ENCODE assay signal across 10 mouse cellular contexts in genomic region chr10:64861439-64861838, GRCm38 (mm10).
DNase-seq lines count a peak whose midpoint lies in the region; ATAC-seq and TF ChIP-seq lines count a peak whose summit lies in the region.
"Had no signal": no experiment of that assay in that cellular context is flagged by ENCODE, and none has a peak within 500 bp of the region (broad histone marks: within the 10 kb centered on the region; RNA-seq: fewer than 3 reads in every experiment).

No protein-coding gene starts in this region.

- H3K4me1 ChIP-seq in forebrain, postnatal 0 days (ENCODE audit: insufficient read depth), result no peaks in the 10 kb centered on the region
- no peaks in the 10 kb centered on the region for H3K4me1 ChIP-seq in forebrain, embryonic 10.5 days
- no peaks in the 10 kb centered on the region for H3K4me1 ChIP-seq in liver, adult 2 months (ENCODE audit: control insufficient read depth, insufficient read depth, low read length)
- no peaks in the 10 kb centered on the region for H3K4me1 ChIP-seq in liver, postnatal 0 days (ENCODE audit: insufficient read depth)
- H3K4me1 ChIP-seq: forebrain, embryonic 15.5 days had no signal

- H3K27ac ChIP-seq in forebrain, postnatal 0 days (ENCODE audit: low read depth, low read length), result no peak overlapping the region
- no peak overlapping the region for H3K27ac ChIP-seq in forebrain, embryonic 10.5 days
- no peak overlapping the region for H3K27ac ChIP-seq in liver, adult 2 months (replicated peaks; ENCODE audit: insufficient read depth, low read depth, low read length)
- no peak overlapping the region for H3K27ac ChIP-seq in liver, postnatal 0 days (ENCODE audit: low read depth)
- H3K27ac ChIP-seq: forebrain, embryonic 15.5 days had no signal

- H3K36me3 ChIP-seq in forebrain, postnatal 0 days (ENCODE audit: insufficient read depth), result no peaks in the 10 kb centered on the region
- H3K36me3 ChIP-seq in forebrain, embryonic 10.5 days (replicated peaks), result no peaks in the 10 kb centered on the region
- H3K36me3 ChIP-seq in liver, adult 2 months (ENCODE audit: control insufficient read depth, insufficient read depth, low read length), result no peaks in the 10 kb centered on the region
- H3K36me3 ChIP-seq in liver, postnatal 0 days (replicated peaks; ENCODE audit: insufficient read depth, low read length), result no peaks in the 10 kb centered on the region
- H3K36me3 ChIP-seq: forebrain, embryonic 15.5 days had no signal

- H3K9me3 ChIP-seq in forebrain, postnatal 0 days (ENCODE audit: low read length), result no peaks in the 10 kb centered on the region
- no peaks in the 10 kb centered on the region for H3K9me3 ChIP-seq in forebrain, embryonic 10.5 days
- no peaks in the 10 kb centered on the region for H3K9me3 ChIP-seq in liver, postnatal 0 days (ENCODE audit: low read length)
- H3K9me3 ChIP-seq: forebrain, embryonic 15.5 days had no signal

- no peak overlapping the region for H3K4me3 ChIP-seq in forebrain, postnatal 0 days (ENCODE audit: low read depth, low read length)
- no peak overlapping the region for H3K4me3 ChIP-seq in forebrain, embryonic 10.5 days
- H3K4me3 ChIP-seq in liver, adult 2 months (ENCODE audit: insufficient read depth, low read depth, low read length), result no peak overlapping the region
- H3K4me3 ChIP-seq in liver, postnatal 0 days (ENCODE audit: low read depth, low read length), result no peak overlapping the region
- H3K4me3 ChIP-seq: forebrain, embryonic 15.5 days had no signal

- H3K27me3 ChIP-seq in forebrain, postnatal 0 days (ENCODE audit: insufficient read depth, low read length), result no peaks in the 10 kb centered on the region
- H3K27me3 ChIP-seq in forebrain, embryonic 10.5 days (ENCODE audit: poor library complexity, severe bottlenecking), result no peaks in the 10 kb centered on the region
- no peaks in the 10 kb centered on the region for H3K27me3 ChIP-seq in liver, adult 2 months (ENCODE audit: control insufficient read depth, insufficient read depth, low read length)
- H3K27me3 ChIP-seq in liver, postnatal 0 days (ENCODE audit: insufficient read depth, low read length), result no peaks in the 10 kb centered on the region
- H3K27me3 ChIP-seq: forebrain, embryonic 15.5 days had no signal

- 0 out of 2 replicates have a peak, but pooled peaks have one; percentile 4 for TF ChIP-seq CTCF in forebrain, postnatal 0 days (IDR thresholded peaks at IDR 0.05; ENCODE audit: low read depth)
- peak; percentile 36; the same call in 1 of the 2 replicates for TF ChIP-seq CTCF in liver, adult 2 months (IDR thresholded peaks at IDR 0.05; ENCODE audit: low read depth, low read length)
- TF ChIP-seq CTCF in liver, postnatal 0 days (IDR thresholded peaks at IDR 0.05; ENCODE audit: low read depth), result no peak

- no peak overlapping the region for H3K9ac ChIP-seq in forebrain, postnatal 0 days
- H3K9ac ChIP-seq in liver, adult 2 months (ENCODE audit: low read depth, low read length), result no peak overlapping the region
- H3K9ac ChIP-seq in liver, postnatal 0 days (replicated peaks), result no peak overlapping the region
- H3K9ac ChIP-seq: forebrain, embryonic 15.5 days had no signal

- 76% methylated on average over 2 of the region's 2 CpGs for WGBS in forebrain, postnatal 0 days
- 85% methylated on average over 2 of the region's 2 CpGs for WGBS in forebrain, embryonic 10.5 days
- WGBS in liver, adult 2 months, result 74% methylated on average over 2 of the region's 2 CpGs
- 76% methylated on average over 2 of the region's 2 CpGs for WGBS in liver, postnatal 0 days (ENCODE audit: insufficient replicate concordance)

- no peak for TF ChIP-seq EP300 in liver, postnatal 0 days (IDR thresholded peaks at IDR 0.05; ENCODE audit: low read depth)

- no peak overlapping the region for H3K4me2 ChIP-seq in forebrain, postnatal 0 days (ENCODE audit: low read depth)
- no peak overlapping the region for H3K4me2 ChIP-seq in liver, postnatal 0 days (ENCODE audit: low read depth, low read length)
- H3K4me2 ChIP-seq: forebrain, embryonic 15.5 days had no signal

- DNase-seq in forebrain, postnatal 0 days, result no peak
- DNase-seq in forebrain, embryonic 10.5 days (ENCODE audit: extremely low spot score, low spot score), result no peak
- DNase-seq in liver, adult 2 months (ENCODE audit: extremely low read depth, low read depth, low spot score), result peak; percentile 6
- no peak for DNase-seq in liver, postnatal 0 days
- peak; percentile 45 for DNase-seq in ZHBTc4 (ENCODE audit: low read depth, low spot score)
- peak; percentile 39 to 75 for DNase-seq in kidney, postnatal 36 days
- DNase-seq in urinary bladder, adult 2 months (ENCODE audit: low spot score), result no peak
- DNase-seq: thymus, postnatal 25 days had no signal

- no peak for TF ChIP-seq POLR2A in liver, adult 2 months (IDR thresholded peaks at IDR 0.05; ENCODE audit: extremely low read depth, insufficient read depth, low read length)

- H3K79me2 ChIP-seq in liver, adult 2 months (ENCODE audit: control insufficient read depth, insufficient read depth, low read length), result no peaks in the 10 kb centered on the region

- ATAC-seq in forebrain, postnatal 0 days, result no peak
- ATAC-seq in liver, postnatal 0 days, result no peak
- ATAC-seq in monocyte, adult 5-6 weeks (replicated peaks; ENCODE audit: insufficient number of reproducible peaks, low FRiP score, low TSS enrichment, poor library complexity, severe bottlenecking), result no peak
- ATAC-seq: forebrain, embryonic 15.5 days had no signal

Comparison
In these comparisons a context has a peak if more than half of its experiments do, and no peak if none do; other contexts are left out.
1. DNase-seq: peak in liver, adult 2 months (single experiment), ZHBTc4 (single experiment) and kidney, postnatal 36 days (2 of 2); none in forebrain, postnatal 0 days (single experiment), forebrain, embryonic 10.5 days (single experiment), liver, postnatal 0 days (single experiment) and urinary bladder, adult 2 months (single experiment).